Mouse (Mus musculus): ENCODE measurements around the gene Daglb. TPM values are rescaled to one million over a fixed set of nuclear protein-coding genes. Genes with fewer than 3 reads are reported as not detected.
"Not testable (repeated sequence)": the region's sequence is repeated elsewhere in the genome, so short reads cannot be mapped to it uniquely, and the experiment has no call there.

Gene Daglb
- polyA plus RNA-seq, 1 experiment, result 1.4 TPM

- H3K36me3 ChIP-seq (ENCODE audit: control insufficient read depth, insufficient read depth, low read length), result no peaks in the 10 kb centered on the region
- peak overlapping the region; percentile 97 for H3K27ac ChIP-seq (ENCODE audit: control insufficient read depth, insufficient read depth, low read depth, low read length)
- H3K27me3 ChIP-seq (ENCODE audit: control insufficient read depth, insufficient read depth, low read length), result no peaks in the 10 kb centered on the region
- H3K4me1 ChIP-seq (ENCODE audit: control insufficient read depth, insufficient read depth, low read length), result peaks cover 12% of the 10 kb centered on the region
- no peak for TF ChIP-seq POLR2A (IDR thresholded peaks at IDR 0.05; ENCODE audit: control insufficient read depth, low read depth, low read length)
- no peak for TF ChIP-seq CTCF (IDR thresholded peaks at IDR 0.05; ENCODE audit: control insufficient read depth, insufficient read depth, insufficient replicate concordance, low read depth, low read length)
- peak overlapping the region; percentile 96 for H3K4me3 ChIP-seq (ENCODE audit: control insufficient read depth, low read depth, low read length)
Observed at GRCm38 (mm10) chr5:143528308-143528683, 63.9 kb downstream of the Daglb start.

- Histone ChIP-seq H3K4me3 (ENCODE audit: control insufficient read depth, low read depth, low read length) (no peak overlapping the region), H3K27ac (ENCODE audit: control insufficient read depth, insufficient read depth, low read depth, low read length) (no peak overlapping the region), H3K27me3 (ENCODE audit: control insufficient read depth, insufficient read depth, low read length) (no peaks in the 10 kb centered on the region), H3K36me3 (ENCODE audit: control insufficient read depth, insufficient read depth, low read length) (no peaks in the 10 kb centered on the region), H3K4me1 (ENCODE audit: control insufficient read depth, insufficient read depth, low read length) (peaks cover 12% of the 10 kb centered on the region)
- TF ChIP-seq POLR2A (IDR thresholded peaks at IDR 0.05; ENCODE audit: control insufficient read depth, low read depth, low read length), result no peak
- TF ChIP-seq CTCF (IDR thresholded peaks at IDR 0.05; ENCODE audit: control insufficient read depth, insufficient read depth, insufficient replicate concordance, low read depth, low read length), result no peak
Observed at GRCm38 (mm10) chr5:143530715-143531114, 66.3 kb downstream of the Daglb start.

GRCm38 (mm10) chr5:143534922-143535321 lies 70.5 kb downstream of the Daglb start:
- Histone ChIP-seq H3K4me1 (ENCODE audit: control insufficient read depth, insufficient read depth, low read length) (no peaks in the 10 kb centered on the region), H3K27ac (ENCODE audit: control insufficient read depth, insufficient read depth, low read depth, low read length) (no peak overlapping the region), H3K27me3 (ENCODE audit: control insufficient read depth, insufficient read depth, low read length) (no peaks in the 10 kb centered on the region), H3K4me3 (ENCODE audit: control insufficient read depth, low read depth, low read length) (no peak overlapping the region), H3K36me3 (ENCODE audit: control insufficient read depth, insufficient read depth, low read length) (no peaks in the 10 kb centered on the region)
- TF ChIP-seq CTCF (IDR thresholded peaks at IDR 0.05; ENCODE audit: control insufficient read depth, insufficient read depth, insufficient replicate concordance, low read depth, low read length) (no peak), POLR2A (IDR thresholded peaks at IDR 0.05; ENCODE audit: control insufficient read depth, low read depth, low read length) (no peak)

GRCm38 (mm10) chr5:143537022-143537421 lies 72.6 kb downstream of the Daglb start:
- H3K4me3 ChIP-seq (ENCODE audit: control insufficient read depth, low read depth, low read length), result no peak overlapping the region
- H3K27me3 ChIP-seq (ENCODE audit: control insufficient read depth, insufficient read depth, low read length), result no peaks in the 10 kb centered on the region
- no peaks in the 10 kb centered on the region for H3K36me3 ChIP-seq (ENCODE audit: control insufficient read depth, insufficient read depth, low read length)
- TF ChIP-seq CTCF (IDR thresholded peaks at IDR 0.05; ENCODE audit: control insufficient read depth, insufficient read depth, insufficient replicate concordance, low read depth, low read length) (no peak), POLR2A (IDR thresholded peaks at IDR 0.05; ENCODE audit: control insufficient read depth, low read depth, low read length) (no peak)
- H3K27ac ChIP-seq (ENCODE audit: control insufficient read depth, insufficient read depth, low read depth, low read length), result no peak overlapping the region
- H3K4me1 ChIP-seq (ENCODE audit: control insufficient read depth, insufficient read depth, low read length), result no peaks in the 10 kb centered on the region

GRCm38 (mm10) chr5:143539111-143539510 lies 74.7 kb downstream of the Daglb start:
- no peaks in the 10 kb centered on the region for H3K27me3 ChIP-seq (ENCODE audit: control insufficient read depth, insufficient read depth, low read length)
- no peak for TF ChIP-seq CTCF (IDR thresholded peaks at IDR 0.05; ENCODE audit: control insufficient read depth, insufficient read depth, insufficient replicate concordance, low read depth, low read length)
- TF ChIP-seq POLR2A (IDR thresholded peaks at IDR 0.05; ENCODE audit: control insufficient read depth, low read depth, low read length), result no peak
- no peak overlapping the region for H3K27ac ChIP-seq (ENCODE audit: control insufficient read depth, insufficient read depth, low read depth, low read length)
- H3K36me3 ChIP-seq (ENCODE audit: control insufficient read depth, insufficient read depth, low read length), result no peaks in the 10 kb centered on the region
- no peak overlapping the region for H3K4me3 ChIP-seq (ENCODE audit: control insufficient read depth, low read depth, low read length)
- H3K4me1 ChIP-seq (ENCODE audit: control insufficient read depth, insufficient read depth, low read length), result no peaks in the 10 kb centered on the region

- H3K27ac ChIP-seq (ENCODE audit: control insufficient read depth, insufficient read depth, low read depth, low read length), result no peak overlapping the region
- H3K4me3 ChIP-seq (ENCODE audit: control insufficient read depth, low read depth, low read length), result peak overlapping the region; percentile 95
- H3K4me1 ChIP-seq (ENCODE audit: control insufficient read depth, insufficient read depth, low read length), result peaks cover 6% of the 10 kb centered on the region
- no peaks in the 10 kb centered on the region for H3K27me3 ChIP-seq (ENCODE audit: control insufficient read depth, insufficient read depth, low read length)
- TF ChIP-seq POLR2A (IDR thresholded peaks at IDR 0.05; ENCODE audit: control insufficient read depth, low read depth, low read length) (no peak; the same call in 1 of the 2 replicates), CTCF (IDR thresholded peaks at IDR 0.05; ENCODE audit: control insufficient read depth, insufficient read depth, insufficient replicate concordance, low read depth, low read length) (peak; percentile 100)
- no peaks in the 10 kb centered on the region for H3K36me3 ChIP-seq (ENCODE audit: control insufficient read depth, insufficient read depth, low read length)
Observed at GRCm38 (mm10) chr5:143547384-143547783, 83.0 kb downstream of the Daglb start.

- H3K27ac ChIP-seq (ENCODE audit: control insufficient read depth, insufficient read depth, low read depth, low read length), result no peak overlapping the region; the same call in 1 of the 2 replicates
- H3K27me3 ChIP-seq (ENCODE audit: control insufficient read depth, insufficient read depth, low read length), result no peaks in the 10 kb centered on the region
- H3K36me3 ChIP-seq (ENCODE audit: control insufficient read depth, insufficient read depth, low read length), result no peaks in the 10 kb centered on the region
- H3K4me3 ChIP-seq (ENCODE audit: control insufficient read depth, low read depth, low read length), result peak overlapping the region; percentile 95
- no peak for TF ChIP-seq POLR2A (IDR thresholded peaks at IDR 0.05; ENCODE audit: control insufficient read depth, low read depth, low read length)
- no peak for TF ChIP-seq CTCF (IDR thresholded peaks at IDR 0.05; ENCODE audit: control insufficient read depth, insufficient read depth, insufficient replicate concordance, low read depth, low read length)
- H3K4me1 ChIP-seq (ENCODE audit: control insufficient read depth, insufficient read depth, low read length), result peaks cover 6% of the 10 kb centered on the region
Observed at GRCm38 (mm10) chr5:143547866-143548265, 83.5 kb downstream of the Daglb start.

GRCm38 (mm10) chr5:143548401-143548846 lies 84.0 kb downstream of the Daglb start:
- Histone ChIP-seq H3K4me3 (ENCODE audit: control insufficient read depth, low read depth, low read length) (peak overlapping the region; percentile 99), H3K27me3 (ENCODE audit: control insufficient read depth, insufficient read depth, low read length) (no peaks in the 10 kb centered on the region), H3K27ac (ENCODE audit: control insufficient read depth, insufficient read depth, low read depth, low read length) (peak overlapping the region; percentile 84)

GRCm38 (mm10) chr5:143548922-143549321 lies 84.5 kb downstream of the Daglb start:
- not testable (repeated sequence) for H3K27me3 ChIP-seq (ENCODE audit: control insufficient read depth, insufficient read depth, low read length); H3K4me1 ChIP-seq (ENCODE audit: control insufficient read depth, insufficient read depth, low read length); H3K36me3 ChIP-seq (ENCODE audit: control insufficient read depth, insufficient read depth, low read length)
- H3K4me3 ChIP-seq (ENCODE audit: control insufficient read depth, low read depth, low read length), result peak overlapping the region; percentile 99
- H3K27ac ChIP-seq (ENCODE audit: control insufficient read depth, insufficient read depth, low read depth, low read length), result peak overlapping the region; percentile 72

More at GRCm38 (mm10) chr5:143548401-143548846, 84.0 kb downstream of the Daglb start:
- no peaks in the 10 kb centered on the region for H3K36me3 ChIP-seq (ENCODE audit: control insufficient read depth, insufficient read depth, low read length)
- H3K4me1 ChIP-seq (ENCODE audit: control insufficient read depth, insufficient read depth, low read length), result peaks cover 6% of the 10 kb centered on the region
- TF ChIP-seq POLR2A (IDR thresholded peaks at IDR 0.05; ENCODE audit: control insufficient read depth, low read depth, low read length), result peak; percentile 76
- peak; percentile 40; the same call in 1 of the 2 replicates for TF ChIP-seq CTCF (IDR thresholded peaks at IDR 0.05; ENCODE audit: control insufficient read depth, insufficient read depth, insufficient replicate concordance, low read depth, low read length)
